Mouse (Mus musculus) midbrain, postnatal 0 days (tissue): ENCODE measurements around the gene Sorl1. TPM values are rescaled to one million over a fixed set of nuclear protein-coding genes. Genes with fewer than 3 reads are reported as not detected.

Experiments
- ATAC-seq: fragments of 200-750 bp; cut with Nextera tagmentation; 2 replicates; pipeline ENCODE4 v1.8.0; 2017; ENCODE audit warnings: moderate number of reproducible peaks, mild to moderate bottlenecking, moderate TSS enrichment, moderate library complexity; ENCODE audit not compliant: low FRiP score
- DNase-seq: peaks from one replicate; pipeline ENCODE4 v3.0.0-alpha.2; 2015; ENCODE audit warnings: low spot score
- H3K27ac ChIP-seq: fragments of 300-500 bp; sonication (generic); 2 replicates; pipeline ENCODE4 v1.5.1; 2014; ENCODE audit warnings: low read depth, mild to moderate bottlenecking, low read length, mixed read lengths
- H3K27me3 ChIP-seq: fragments of 300-500 bp; sonication (generic); 2 replicates; pipeline ENCODE4 v1.6.1; 2014; ENCODE audit warnings: low read length, control low read depth, mixed read lengths; ENCODE audit not compliant: insufficient read depth
- H3K36me3 ChIP-seq: fragments of 300-500 bp; sonication (generic); 2 replicates; pipeline ENCODE4 v1.6.1; 2014; ENCODE audit warnings: low read length, control low read depth, mixed read lengths; ENCODE audit not compliant: insufficient read depth
- H3K4me1 ChIP-seq: fragments of 300-500 bp; sonication (generic); 2 replicates; pipeline ENCODE4 v1.6.1; 2014; ENCODE audit warnings: mild to moderate bottlenecking, control low read depth, antibody characterized with exemption, low read length, mixed read lengths; ENCODE audit not compliant: insufficient read depth
- H3K4me2 ChIP-seq: fragments of 300-500 bp; sonication (generic); 2 replicates; pipeline ENCODE4 v1.6.1; 2014; ENCODE audit warnings: low read depth, mild to moderate bottlenecking, low read length, mixed read lengths; ENCODE audit not compliant: poor library complexity, severe bottlenecking
- H3K4me3 ChIP-seq: fragments of 300-500 bp; sonication (generic); 2 replicates; pipeline ENCODE4 v1.5.1; 2014; ENCODE audit warnings: low read depth, mild to moderate bottlenecking, low read length, moderate library complexity
- H3K9ac ChIP-seq: fragments of 300-500 bp; sonication (generic); replicated peaks from 2 replicates; pipeline ENCODE4 v1.6.1; 2014; ENCODE audit warnings: mild to moderate bottlenecking, low read length, moderate library complexity, mixed read lengths; ENCODE audit not compliant: poor library complexity, severe bottlenecking
- H3K9me3 ChIP-seq: fragments of 300-500 bp; sonication (generic); 2 replicates; pipeline ENCODE4 v1.6.1; 2016; ENCODE audit warnings: low read length, control low read depth
- CTCF ChIP-seq: IDR thresholded peaks from 2 replicates; pipeline ENCODE4 v1.5.1; 2016; ENCODE audit warnings: antibody characterized with exemption, mild to moderate bottlenecking
- WGBS: fragments of 180-500 bp; shearing (Covaris S2); extraction: QIAGEN DNeasy Blood & Tissue Kit; methylation state at CpG from one replicate; pipeline ENCODE4 v1.1.7; 2014; 5-methylcytosine and 5-hydroxymethylcytosine counted together
- polyA plus RNA-seq: library from polyadenylated mRNA; unstranded; fragments of >200 nt; fragmentation: Nextera tagmentation; extraction: Ambion mirVana; gene quantifications from 2 replicates; pipeline ENCODE4 v1.2.1, GENCODE M21; 2015
- total RNA-seq: library from RNA; depleted of rRNA; stranded (reverse); fragments of >200 nt; gene quantifications from 2 replicates; pipeline ENCODE4 v1.2.3, GENCODE M21; 2014

Sorl1 gene
- total and polyA plus RNA-seq, 2 experiments from 2014 or later, result 7.1 to 24.8 TPM

- peak overlapping the region; percentile 55; the same call in 1 of the 2 replicates for H3K9ac ChIP-seq
- peak overlapping the region; percentile 90 for H3K27ac ChIP-seq
- peak overlapping the region; percentile 20 for H3K4me3 ChIP-seq
- H3K36me3 ChIP-seq, result no peaks in the 10 kb centered on the region
- DNase-seq, result peak; percentile 94
- H3K9me3 ChIP-seq, result no peaks in the 10 kb centered on the region
- 3% methylated on average over 8 of the region's 8 CpGs for WGBS
- no peaks in the 10 kb centered on the region for H3K27me3 ChIP-seq
- no peak for ATAC-seq
- H3K4me2 ChIP-seq, result peak overlapping the region; percentile 62
- TF ChIP-seq CTCF, result peak; percentile 90
- H3K4me1 ChIP-seq, result peaks cover 21% of the 10 kb centered on the region
Measured at GRCm38 (mm10) chr9:41953486-41953885, 170.6 kb downstream of the Sorl1 start.

- WGBS, result 24% methylated on average over 7 of the region's 7 CpGs
Measured at GRCm38 (mm10) chr9:41952650-41953204, 171.4 kb downstream of the Sorl1 start.

GRCm38 (mm10) chr9:41951472-41952129, 172.5 kb downstream of the Sorl1 start:
- Histone ChIP-seq H3K4me1 (peaks cover 21% of the 10 kb centered on the region), H3K9ac (peak overlapping the region; percentile 55), H3K4me3 (peak overlapping the region; percentile 35), H3K27ac (peak overlapping the region; percentile 90), H3K27me3 (no peaks in the 10 kb centered on the region), H3K4me2 (peak overlapping the region; percentile 62), H3K9me3 (no peaks in the 10 kb centered on the region), H3K36me3 (no peaks in the 10 kb centered on the region)
- DNase-seq (peak; percentile 79), ATAC-seq (peak; percentile 74)
- 8% methylated on average over 16 of the region's 16 CpGs for WGBS
- no peak for TF ChIP-seq CTCF

More at GRCm38 (mm10) chr9:41952650-41953204, 171.4 kb downstream of the Sorl1 start:
- H3K36me3 ChIP-seq, result no peaks in the 10 kb centered on the region
- no peaks in the 10 kb centered on the region for H3K9me3 ChIP-seq
- ATAC-seq, result no peak
- no peaks in the 10 kb centered on the region for H3K27me3 ChIP-seq
- H3K27ac ChIP-seq, result peak overlapping the region; percentile 90
- DNase-seq, result no peak
- H3K4me3 ChIP-seq, result peak overlapping the region; percentile 35; the same call in 1 of the 2 replicates
- no peak for TF ChIP-seq CTCF
- H3K4me2 ChIP-seq, result peak overlapping the region; percentile 62
- H3K4me1 ChIP-seq, result peaks cover 21% of the 10 kb centered on the region
- H3K9ac ChIP-seq, result peak overlapping the region; percentile 55

- Histone ChIP-seq H3K9me3 (no peaks in the 10 kb centered on the region), H3K27ac (peak overlapping the region; percentile 90), H3K27me3 (no peaks in the 10 kb centered on the region), H3K9ac (peak overlapping the region; percentile 55), H3K4me2 (peak overlapping the region; percentile 62), H3K4me1 (peaks cover 21% of the 10 kb centered on the region), H3K4me3 (peak overlapping the region; percentile 35), H3K36me3 (no peaks in the 10 kb centered on the region)
- DNase-seq, result peak; percentile 92
- ATAC-seq, result peak; percentile 87
- under 1% methylated on average over 21 of the region's 21 CpGs for WGBS
- TF ChIP-seq CTCF, result peak; percentile 93
Measured at GRCm38 (mm10) chr9:41950991-41951451, 173.1 kb downstream of the Sorl1 start.

GRCm38 (mm10) chr9:41950109-41950990, 173.7 kb downstream of the Sorl1 start:
- 1% methylated on average over 34 of the region's 34 CpGs for WGBS
- peak; percentile 79 for ATAC-seq
- Histone ChIP-seq H3K9me3 (no peaks in the 10 kb centered on the region), H3K36me3 (no peaks in the 10 kb centered on the region), H3K4me1 (peaks cover 21% of the 10 kb centered on the region), H3K27me3 (no peaks in the 10 kb centered on the region), H3K4me2 (peak overlapping the region; percentile 62), H3K9ac (peak overlapping the region; percentile 46), H3K27ac (peak overlapping the region; percentile 90), H3K4me3 (peak overlapping the region; percentile 35)
- TF ChIP-seq CTCF, result peak; percentile 88
- DNase-seq, result peak; percentile 93
